Mouse (Mus musculus): ENCODE data around the gene Gm17304. TPM values are rescaled to one million over a fixed set of nuclear protein-coding genes. Genes with fewer than 3 reads are reported as not detected.

Gm17304 gene
- not detected in 2 replicates for polyA plus RNA-seq (2021; fragmentation: Nextera tagmentation)
- long read RNA-seq, experiment 1, result 0 reads
- long read RNA-seq, experiment 2, result 0 reads

GRCm38 (mm10) chr5:106608798-106609197, at the start of gene Gm17304:
Gene Gm17304, plus strand, starts transcription at chr5:106609098.

Other genes starting within 250 kb of the Gm17304 start
- gene Barhl2, start 150.9 kb upstream of the Gm17304 start, polyA plus RNA-seq (2021; fragmentation: Nextera tagmentation), result 0.15 and 0.20 TPM in 2 replicates
- 37.9 and 41.0 TPM in 2 replicates for gene Zfp644, start 88.2 kb downstream of the Gm17304 start, polyA plus RNA-seq (2021; fragmentation: Nextera tagmentation)